Mouse (Mus musculus): ENCODE results near the gene Mroh2a. TPM values are rescaled to one million over a fixed set of nuclear protein-coding genes. Genes with fewer than 3 reads are reported as not detected.

Mroh2a gene
- polyA plus RNA-seq, 1 experiment from 2014 or later = 0.29 TPM

- 74% methylated on average over 4 of the region's 4 CpGs for WGBS
- H3K36me3 ChIP-seq (ENCODE audit: control insufficient read depth, insufficient read depth) = peaks cover 54% of the 10 kb centered on the region
- H3K4me1 ChIP-seq (replicated peaks; ENCODE audit: control insufficient read depth, insufficient read depth, low read length) = peaks cover 8% of the 10 kb centered on the region
- H3K9me3 ChIP-seq (ENCODE audit: control insufficient read depth) = no peaks in the 10 kb centered on the region
- no peak overlapping the region for H3K9ac ChIP-seq (ENCODE audit: low read depth, low read length)
- H3K4me3 ChIP-seq (ENCODE audit: low read depth, low read length) = no peak overlapping the region
- no peak overlapping the region for H3K4me2 ChIP-seq (replicated peaks; ENCODE audit: low read depth)
- H3K27ac ChIP-seq (ENCODE audit: low read depth, low read length) = no peak overlapping the region
- TF ChIP-seq CTCF (IDR thresholded peaks at IDR 0.05; ENCODE audit: low read depth) = no peak
- peak; percentile 1; the same call in 1 of the 2 replicates for ATAC-seq
- no peaks in the 10 kb centered on the region for H3K27me3 ChIP-seq (replicated peaks; ENCODE audit: control insufficient read depth, insufficient read depth, low read length)
These were observed 32.8 kb downstream of the Mroh2a start for GRCm38 (mm10) chr1:88259643-88260024.

GRCm38 (mm10) chr1:88260114-88260513 lies 33.3 kb downstream of the Mroh2a start:
- WGBS = 68% methylated on average over 6 of the region's 6 CpGs
- Histone ChIP-seq H3K36me3 (ENCODE audit: control insufficient read depth, insufficient read depth) (peaks cover 59% of the 10 kb centered on the region), H3K9me3 (ENCODE audit: control insufficient read depth) (no peaks in the 10 kb centered on the region), H3K27ac (ENCODE audit: low read depth, low read length) (no peak overlapping the region), H3K4me2 (replicated peaks; ENCODE audit: low read depth) (no peak overlapping the region), H3K4me1 (replicated peaks; ENCODE audit: control insufficient read depth, insufficient read depth, low read length) (peaks cover 8% of the 10 kb centered on the region), H3K9ac (ENCODE audit: low read depth, low read length) (no peak overlapping the region), H3K4me3 (ENCODE audit: low read depth, low read length) (no peak overlapping the region), H3K27me3 (replicated peaks; ENCODE audit: control insufficient read depth, insufficient read depth, low read length) (no peaks in the 10 kb centered on the region)
- TF ChIP-seq CTCF (IDR thresholded peaks at IDR 0.05; ENCODE audit: low read depth) = no peak
- peak; percentile 46 for ATAC-seq

- Histone ChIP-seq H3K9me3 (ENCODE audit: control insufficient read depth) (no peaks in the 10 kb centered on the region), H3K4me2 (replicated peaks; ENCODE audit: low read depth) (no peak overlapping the region), H3K36me3 (ENCODE audit: control insufficient read depth, insufficient read depth) (peaks cover 66% of the 10 kb centered on the region), H3K27ac (ENCODE audit: low read depth, low read length) (no peak overlapping the region), H3K4me3 (ENCODE audit: low read depth, low read length) (no peak overlapping the region), H3K4me1 (replicated peaks; ENCODE audit: control insufficient read depth, insufficient read depth, low read length) (peaks cover 8% of the 10 kb centered on the region), H3K9ac (ENCODE audit: low read depth, low read length) (no peak overlapping the region), H3K27me3 (replicated peaks; ENCODE audit: control insufficient read depth, insufficient read depth, low read length) (no peaks in the 10 kb centered on the region)
- TF ChIP-seq CTCF (IDR thresholded peaks at IDR 0.05; ENCODE audit: low read depth) = no peak
- no peak for ATAC-seq
- 82% methylated on average over 10 of the region's 10 CpGs for WGBS
These were observed 34.0 kb downstream of the Mroh2a start for GRCm38 (mm10) chr1:88260604-88261377.

GRCm38 (mm10) chr1:88261706-88262105 lies 34.9 kb downstream of the Mroh2a start:
- no peaks in the 10 kb centered on the region for H3K9me3 ChIP-seq (ENCODE audit: control insufficient read depth)
- no peaks in the 10 kb centered on the region for H3K27me3 ChIP-seq (replicated peaks; ENCODE audit: control insufficient read depth, insufficient read depth, low read length)
- TF ChIP-seq CTCF (IDR thresholded peaks at IDR 0.05; ENCODE audit: low read depth) = no peak
- no peak overlapping the region for H3K4me3 ChIP-seq (ENCODE audit: low read depth, low read length)
- H3K9ac ChIP-seq (ENCODE audit: low read depth, low read length) = no peak overlapping the region
- no peak overlapping the region for H3K27ac ChIP-seq (ENCODE audit: low read depth, low read length)
- peaks cover 75% of the 10 kb centered on the region for H3K36me3 ChIP-seq (ENCODE audit: control insufficient read depth, insufficient read depth)
- H3K4me2 ChIP-seq (replicated peaks; ENCODE audit: low read depth) = no peak overlapping the region
- H3K4me1 ChIP-seq (replicated peaks; ENCODE audit: control insufficient read depth, insufficient read depth, low read length) = peaks cover 8% of the 10 kb centered on the region
- 86% methylated on average over 7 of the region's 7 CpGs for WGBS
- no peak for ATAC-seq

- WGBS = 75% methylated on average over 4 of the region's 4 CpGs
- no peaks in the 10 kb centered on the region for H3K9me3 ChIP-seq (ENCODE audit: control insufficient read depth)
- H3K4me3 ChIP-seq (ENCODE audit: low read depth, low read length) = no peak overlapping the region
- no peak overlapping the region for H3K9ac ChIP-seq (ENCODE audit: low read depth, low read length)
- peak overlapping the region; percentile 1; the same call in 1 of the 2 replicates for H3K27ac ChIP-seq (ENCODE audit: low read depth, low read length)
- no peak overlapping the region for H3K4me2 ChIP-seq (replicated peaks; ENCODE audit: low read depth)
- no peak for ATAC-seq
- H3K27me3 ChIP-seq (replicated peaks; ENCODE audit: control insufficient read depth, insufficient read depth, low read length) = no peaks in the 10 kb centered on the region
- H3K4me1 ChIP-seq (replicated peaks; ENCODE audit: control insufficient read depth, insufficient read depth, low read length) = peaks cover 8% of the 10 kb centered on the region
- no peak for TF ChIP-seq CTCF (IDR thresholded peaks at IDR 0.05; ENCODE audit: low read depth)
- peaks cover 80% of the 10 kb centered on the region for H3K36me3 ChIP-seq (ENCODE audit: control insufficient read depth, insufficient read depth)
These were observed 35.5 kb downstream of the Mroh2a start for GRCm38 (mm10) chr1:88262255-88262654.

- H3K36me3 ChIP-seq (ENCODE audit: control insufficient read depth, insufficient read depth) = peaks cover 87% of the 10 kb centered on the region
- H3K9me3 ChIP-seq (ENCODE audit: control insufficient read depth) = no peaks in the 10 kb centered on the region
- no peak for TF ChIP-seq CTCF (IDR thresholded peaks at IDR 0.05; ENCODE audit: low read depth)
- H3K9ac ChIP-seq (ENCODE audit: low read depth, low read length) = no peak overlapping the region
- H3K4me3 ChIP-seq (ENCODE audit: low read depth, low read length) = no peak overlapping the region
- ATAC-seq = no peak
- WGBS = 74% methylated on average over 6 of the region's 6 CpGs
- no peak overlapping the region for H3K4me2 ChIP-seq (replicated peaks; ENCODE audit: low read depth)
- no peaks in the 10 kb centered on the region for H3K27me3 ChIP-seq (replicated peaks; ENCODE audit: control insufficient read depth, insufficient read depth, low read length)
- H3K4me1 ChIP-seq (replicated peaks; ENCODE audit: control insufficient read depth, insufficient read depth, low read length) = peaks cover 8% of the 10 kb centered on the region
- H3K27ac ChIP-seq (ENCODE audit: low read depth, low read length) = peak overlapping the region; percentile 1
These were observed 36.2 kb downstream of the Mroh2a start for GRCm38 (mm10) chr1:88262961-88263360.

Data from intestine, postnatal 0 days (tissue).